Mouse (Mus musculus) thymus, adult 2 months (tissue): ENCODE results near the gene Cbx7. TPM values are rescaled to one million over a fixed set of nuclear protein-coding genes. Genes with fewer than 3 reads are reported as not detected.

Source experiments
- DNase-seq: peaks from one replicate; pipeline ENCODE4 v3.0.0; 2021
- H3K27ac ChIP-seq: fragments of 200-500 bp; 2 replicates; pipeline ENCODE4 v1.5.1; 2012; ENCODE audit warnings: low read length, control low read depth; ENCODE audit not compliant: control insufficient read depth, insufficient read depth
- H3K27me3 ChIP-seq: fragments of 200-500 bp; 2 replicates; pipeline ENCODE4 v1.6.1; 2012; ENCODE audit warnings: mild to moderate bottlenecking, low read length, moderate library complexity, mixed read lengths; ENCODE audit not compliant: control insufficient read depth, insufficient read depth
- H3K36me3 ChIP-seq: fragments of 200-500 bp; 2 replicates; pipeline ENCODE4 v1.6.1; 2012; ENCODE audit warnings: mild to moderate bottlenecking, low read length, moderate library complexity; ENCODE audit not compliant: control insufficient read depth, insufficient read depth
- H3K4me1 ChIP-seq: fragments of 200-500 bp; replicated peaks from 2 replicates; pipeline ENCODE4 v1.6.1; 2012; ENCODE audit warnings: low read length; ENCODE audit not compliant: control insufficient read depth, insufficient read depth
- H3K4me3 ChIP-seq: fragments of 200-500 bp; 2 replicates; pipeline ENCODE4 v1.5.1; 2012; ENCODE audit warnings: mild to moderate bottlenecking, low read length, control low read depth, moderate library complexity; ENCODE audit not compliant: control insufficient read depth, insufficient read depth
- CTCF ChIP-seq: fragments of 200-500 bp; IDR thresholded peaks from 2 replicates; pipeline ENCODE4 v1.5.1; 2012; ENCODE audit warnings: mild to moderate bottlenecking, control low read depth, low read length, moderate library complexity, borderline replicate concordance; ENCODE audit not compliant: control insufficient read depth, poor library complexity, insufficient read depth; ENCODE audit errors: extremely low read depth
- POLR2A ChIP-seq: fragments of 200-500 bp; IDR thresholded peaks from 2 replicates; pipeline ENCODE4 v1.6.1; 2012; ENCODE audit warnings: mild to moderate bottlenecking, low read length, control low read depth, moderate library complexity; ENCODE audit not compliant: control insufficient read depth, poor library complexity, insufficient read depth; ENCODE audit errors: extremely low read depth
- WGBS: fragments of 180-500 bp; shearing (Covaris S2); methylation state at CpG from one replicate; pipeline ENCODE4 v1.1.7; 2018; 5-methylcytosine and 5-hydroxymethylcytosine counted together
- polyA plus RNA-seq: library from polyadenylated mRNA; depleted of rRNA; stranded (reverse); fragments of >200 nt; gene quantifications from 2 replicates; pipeline ENCODE4 v1.2.3, GENCODE M21; 2012

The Cbx7 gene
- polyA plus RNA-seq, 1 experiment: 72.6 TPM

GRCm38 (mm10) chr15:79964376-79964775 is 6.5 kb downstream of the Cbx7 start:
- no peak for DNase-seq
- H3K4me3 ChIP-seq: no peak overlapping the region
- TF ChIP-seq POLR2A: no peak
- no peak for TF ChIP-seq CTCF
- no peak overlapping the region for H3K27ac ChIP-seq
- H3K36me3 ChIP-seq: no peaks in the 10 kb centered on the region
- WGBS: 95% methylated on average over 7 of the region's 7 CpGs
- H3K27me3 ChIP-seq: no peaks in the 10 kb centered on the region
- H3K4me1 ChIP-seq: peaks cover 7% of the 10 kb centered on the region; the same call in 1 of the 2 replicates

- no peak for DNase-seq
- 88% methylated on average over 18 of the region's 18 CpGs for WGBS
- H3K27me3 ChIP-seq: no peaks in the 10 kb centered on the region; the same call in 1 of the 2 replicates
- H3K4me3 ChIP-seq: no peak overlapping the region
- no peak overlapping the region for H3K27ac ChIP-seq
- TF ChIP-seq CTCF (no peak), POLR2A (no peak)
- H3K4me1 ChIP-seq: peaks cover 17% of the 10 kb centered on the region
- no peaks in the 10 kb centered on the region for H3K36me3 ChIP-seq
These were observed 8.3 kb downstream of the Cbx7 start for GRCm38 (mm10) chr15:79962661-79963060.

- no peaks in the 10 kb centered on the region for H3K36me3 ChIP-seq
- no peaks in the 10 kb centered on the region; the same call in 1 of the 2 replicates for H3K27me3 ChIP-seq
- no peak for TF ChIP-seq CTCF
- no peak for TF ChIP-seq POLR2A
- H3K4me1 ChIP-seq: peaks cover 22% of the 10 kb centered on the region
- no peak for DNase-seq
- WGBS: 90% methylated on average over 9 of the region's 9 CpGs
- no peak overlapping the region for H3K4me3 ChIP-seq
- H3K27ac ChIP-seq: no peak overlapping the region
These were observed 9.5 kb downstream of the Cbx7 start for GRCm38 (mm10) chr15:79961366-79961921.

- H3K4me1 ChIP-seq: peaks cover 23% of the 10 kb centered on the region
- WGBS: 7% methylated on average over 3 of the region's 3 CpGs
- no peaks in the 10 kb centered on the region for H3K36me3 ChIP-seq
- H3K27ac ChIP-seq: no peak overlapping the region
- H3K27me3 ChIP-seq: no peaks in the 10 kb centered on the region; the same call in 1 of the 2 replicates
- TF ChIP-seq POLR2A (no peak), CTCF (no peak)
- H3K4me3 ChIP-seq: no peak overlapping the region
- no peak for DNase-seq
These were observed 12.5 kb downstream of the Cbx7 start for GRCm38 (mm10) chr15:79958418-79958817.

- DNase-seq: peak; percentile 65
These were observed 14.4 kb downstream of the Cbx7 start for GRCm38 (mm10) chr15:79956559-79956958.

GRCm38 (mm10) chr15:79953470-79953869 is 17.4 kb downstream of the Cbx7 start:
- no peaks in the 10 kb centered on the region; the same call in 1 of the 2 replicates for H3K27me3 ChIP-seq
- no peaks in the 10 kb centered on the region for H3K36me3 ChIP-seq
- 91% methylated on average over 7 of the region's 7 CpGs for WGBS
- no peak overlapping the region for H3K27ac ChIP-seq
- peaks cover 27% of the 10 kb centered on the region for H3K4me1 ChIP-seq
- DNase-seq: no peak
- no peak for TF ChIP-seq POLR2A
- TF ChIP-seq CTCF: no peak
- no peak overlapping the region for H3K4me3 ChIP-seq

More at GRCm38 (mm10) chr15:79956559-79956958, 14.4 kb downstream of the Cbx7 start:
- Histone ChIP-seq H3K27ac (no peak overlapping the region), H3K27me3 (no peaks in the 10 kb centered on the region; the same call in 1 of the 2 replicates), H3K4me3 (no peak overlapping the region), H3K4me1 (peaks cover 16% of the 10 kb centered on the region), H3K36me3 (no peaks in the 10 kb centered on the region)
- TF ChIP-seq CTCF (no peak), POLR2A (no peak)
- 22% methylated on average over 8 of the region's 8 CpGs for WGBS
